Mouse (Mus musculus): Measurements from ENCODE around the gene C2. TPM values are rescaled to one million over a fixed set of nuclear protein-coding genes. Genes with fewer than 3 reads are reported as not detected.
"Not testable (repeated sequence)": the region's sequence is repeated elsewhere in the genome, so short reads cannot be mapped to it uniquely, and the experiment has no call there.

The C2 gene
- polyA plus RNA-seq, 1 experiment from 2014 or later: 2.2 TPM

GRCm38 (mm10) chr17:34916316-34916715 lies 18.3 kb upstream of the C2 start:
- Histone ChIP-seq H3K4me1 (ENCODE audit: control insufficient read depth, insufficient read depth, low read length) (peaks cover 3% of the 10 kb centered on the region; the same call in 1 of the 2 replicates), H3K27me3 (ENCODE audit: control insufficient read depth, insufficient read depth, low read length) (no peaks in the 10 kb centered on the region), H3K36me3 (ENCODE audit: control insufficient read depth, insufficient read depth) (peaks cover 20% of the 10 kb centered on the region), H3K9ac (ENCODE audit: low read length) (no peak overlapping the region), H3K4me3 (ENCODE audit: low read length) (no peak overlapping the region), H3K9me3 (replicated peaks; ENCODE audit: control insufficient read depth, low read length) (no peaks in the 10 kb centered on the region), H3K4me2 (ENCODE audit: low read depth, low read length) (no peak overlapping the region), H3K27ac (ENCODE audit: low read length) (no peak overlapping the region)
- WGBS: 81% methylated on average over 5 of the region's 5 CpGs
- no peak for ATAC-seq (replicated peaks; ENCODE audit: extremely low read depth, insufficient read depth, low FRiP score)

DNA sequence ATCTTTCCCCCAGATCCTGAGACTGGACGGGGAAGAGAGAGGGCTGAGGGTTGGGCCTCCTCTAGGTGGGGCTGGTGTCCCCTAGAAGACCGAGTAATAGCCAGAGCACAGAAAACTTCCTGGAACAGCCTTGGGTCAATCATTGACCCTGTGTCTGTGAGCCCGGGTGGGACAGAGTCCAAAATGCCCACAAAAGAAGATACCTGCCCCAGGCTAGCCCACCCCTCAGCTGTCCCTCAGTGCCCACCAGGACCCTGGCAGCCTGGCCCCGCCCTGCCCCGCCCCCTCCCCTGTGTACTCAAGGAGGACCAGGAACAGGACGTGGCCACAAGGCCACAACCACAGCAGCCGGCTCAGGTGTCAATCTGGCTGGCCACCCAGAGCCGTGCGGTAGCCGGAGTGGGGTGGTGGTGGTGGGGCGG lies 17.4 kb upstream of the C2 start:
- Histone ChIP-seq H3K4me3 (ENCODE audit: low read length) (no peak overlapping the region), H3K4me2 (ENCODE audit: low read depth, low read length) (no peak overlapping the region; the same call in 1 of the 2 replicates), H3K27me3 (ENCODE audit: control insufficient read depth, insufficient read depth, low read length) (no peaks in the 10 kb centered on the region), H3K9ac (ENCODE audit: low read length) (no peak overlapping the region), H3K27ac (ENCODE audit: low read length) (no peak overlapping the region), H3K4me1 (ENCODE audit: control insufficient read depth, insufficient read depth, low read length) (peaks cover 3% of the 10 kb centered on the region; the same call in 1 of the 2 replicates), H3K9me3 (replicated peaks; ENCODE audit: control insufficient read depth, low read length) (no peaks in the 10 kb centered on the region), H3K36me3 (ENCODE audit: control insufficient read depth, insufficient read depth) (peaks cover 28% of the 10 kb centered on the region)
- no peak for ATAC-seq (replicated peaks; ENCODE audit: extremely low read depth, insufficient read depth, low FRiP score)
- WGBS: 18% methylated on average over 11 of the region's 11 CpGs

- WGBS: 44% methylated on average over 18 of the region's 18 CpGs
- Histone ChIP-seq H3K4me1 (ENCODE audit: control insufficient read depth, insufficient read depth, low read length) (peaks cover 3% of the 10 kb centered on the region; the same call in 1 of the 2 replicates), H3K4me3 (ENCODE audit: low read length) (no peak within 1 kb of the TSS), H3K27ac (ENCODE audit: low read length) (no peak within 1 kb of the TSS), H3K9ac (ENCODE audit: low read length) (no peak within 1 kb of the TSS), H3K36me3 (ENCODE audit: control insufficient read depth, insufficient read depth) (peaks cover 40% of the 10 kb centered on the region), H3K27me3 (ENCODE audit: control insufficient read depth, insufficient read depth, low read length) (no peaks in the 10 kb centered on the region), H3K4me2 (ENCODE audit: low read depth, low read length) (no peak within 1 kb of the TSS; the same call in 1 of the 2 replicates), H3K9me3 (replicated peaks; ENCODE audit: control insufficient read depth, low read length) (no peaks in the 10 kb centered on the region)
- no peak for ATAC-seq (replicated peaks; ENCODE audit: extremely low read depth, insufficient read depth, low FRiP score)
These were observed 16.0 kb upstream of the C2 start, which contains the start of gene Slc44a4 for GRCm38 (mm10) chr17:34913930-34914665. Gene Slc44a4 (plus strand): TSS chr17:34914466.

DNA sequence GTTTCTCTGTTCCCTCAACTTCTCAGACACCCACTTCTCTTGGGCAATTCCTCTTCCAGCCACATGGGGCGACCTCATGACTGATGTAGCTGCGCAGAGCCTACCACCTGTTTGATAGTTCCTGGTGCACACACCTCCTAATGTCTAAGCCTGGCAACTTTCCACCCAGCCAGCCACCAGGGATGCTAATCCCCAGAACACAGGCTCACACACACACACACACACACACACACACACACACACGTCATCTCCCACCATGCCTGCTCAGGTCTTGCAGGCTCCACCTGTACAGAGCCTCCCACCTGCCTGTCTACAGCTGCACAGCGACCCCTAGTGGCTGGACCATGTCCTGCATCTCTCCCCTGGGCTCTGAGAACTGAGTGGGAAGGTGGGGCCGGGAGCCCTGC lies 13.9 kb upstream of the C2 start:
- 49% methylated on average over 5 of the region's 5 CpGs for WGBS

DNA sequence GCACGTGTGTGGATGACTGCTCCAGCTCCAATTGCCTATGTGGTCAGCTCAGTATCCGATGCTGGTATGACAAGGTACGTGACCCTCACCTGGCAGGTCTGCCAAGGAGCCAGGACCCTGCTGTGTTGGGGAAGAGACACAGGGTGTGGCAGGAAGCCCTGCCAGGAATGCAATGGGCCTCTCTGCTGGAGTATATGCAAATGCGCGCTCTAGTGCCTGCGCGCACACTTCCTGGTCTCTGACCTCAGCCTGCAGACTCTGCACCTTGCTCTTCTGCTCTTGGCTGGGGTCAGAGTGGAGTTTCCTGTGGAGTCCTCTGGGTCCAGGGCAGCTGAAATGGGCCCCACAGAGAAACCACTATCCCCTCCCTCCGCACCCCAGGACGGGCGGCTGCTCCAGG lies 12.9 kb upstream of the C2 start:
- H3K4me2 ChIP-seq (ENCODE audit: low read depth, low read length): no peak overlapping the region
- H3K4me1 ChIP-seq (ENCODE audit: control insufficient read depth, insufficient read depth, low read length): peaks cover 3% of the 10 kb centered on the region; the same call in 1 of the 2 replicates
- H3K4me3 ChIP-seq (ENCODE audit: low read length): no peak overlapping the region
- WGBS: 85% methylated on average over 10 of the region's 10 CpGs
- no peak overlapping the region for H3K27ac ChIP-seq (ENCODE audit: low read length)
- H3K36me3 ChIP-seq (ENCODE audit: control insufficient read depth, insufficient read depth): peaks cover 69% of the 10 kb centered on the region
- no peaks in the 10 kb centered on the region for H3K27me3 ChIP-seq (ENCODE audit: control insufficient read depth, insufficient read depth, low read length)
- no peak overlapping the region for H3K9ac ChIP-seq (ENCODE audit: low read length)
- no peak for ATAC-seq (replicated peaks; ENCODE audit: extremely low read depth, insufficient read depth, low FRiP score)
- H3K9me3 ChIP-seq (replicated peaks; ENCODE audit: control insufficient read depth, low read length): no peaks in the 10 kb centered on the region

More for the DNA sequence above, 13.9 kb upstream of the C2 start:
- Histone ChIP-seq H3K9ac (ENCODE audit: low read length) (no peak overlapping the region), H3K27ac (ENCODE audit: low read length) (no peak overlapping the region), H3K4me1 (ENCODE audit: control insufficient read depth, insufficient read depth, low read length) (peaks cover 3% of the 10 kb centered on the region; the same call in 1 of the 2 replicates), H3K36me3 (ENCODE audit: control insufficient read depth, insufficient read depth) (peaks cover 59% of the 10 kb centered on the region), H3K4me2 (ENCODE audit: low read depth, low read length) (no peak overlapping the region), H3K9me3 (replicated peaks; ENCODE audit: control insufficient read depth, low read length) (no peaks in the 10 kb centered on the region), H3K4me3 (ENCODE audit: low read length) (no peak overlapping the region), H3K27me3 (ENCODE audit: control insufficient read depth, insufficient read depth, low read length) (no peaks in the 10 kb centered on the region)
- ATAC-seq (replicated peaks; ENCODE audit: extremely low read depth, insufficient read depth, low FRiP score): peak; percentile 43

DNA sequence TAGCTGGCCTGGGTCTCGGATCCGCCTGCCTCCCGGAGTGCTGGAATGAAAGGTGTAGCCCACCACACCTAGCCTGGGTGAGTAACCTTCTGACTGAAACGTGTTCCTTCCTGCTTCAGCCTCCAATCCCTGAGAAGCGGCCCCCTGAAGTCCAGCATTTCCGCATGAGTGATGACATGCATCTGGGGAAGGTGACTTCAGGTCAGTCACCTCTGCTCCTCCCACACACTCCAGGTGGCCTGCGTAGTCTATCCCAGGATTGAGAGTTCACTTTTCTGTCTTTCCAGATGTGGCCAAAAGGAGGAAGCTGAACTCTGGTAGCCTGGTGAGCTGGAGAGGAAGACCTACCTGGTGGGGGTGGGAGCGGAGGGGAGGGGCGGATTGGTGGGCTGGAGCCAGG lies 4.8 kb upstream of the C2 start:
- ATAC-seq (replicated peaks; ENCODE audit: extremely low read depth, insufficient read depth, low FRiP score): no peak
- Histone ChIP-seq H3K4me3 (ENCODE audit: low read length) (no peak overlapping the region), H3K36me3 (ENCODE audit: control insufficient read depth, insufficient read depth) (peaks cover 51% of the 10 kb centered on the region), H3K27me3 (ENCODE audit: control insufficient read depth, insufficient read depth, low read length) (no peaks in the 10 kb centered on the region), H3K9ac (ENCODE audit: low read length) (no peak overlapping the region), H3K4me1 (ENCODE audit: control insufficient read depth, insufficient read depth, low read length) (peaks cover 6% of the 10 kb centered on the region), H3K9me3 (replicated peaks; ENCODE audit: control insufficient read depth, low read length) (no peaks in the 10 kb centered on the region), H3K27ac (ENCODE audit: low read length) (no peak overlapping the region), H3K4me2 (ENCODE audit: low read depth, low read length) (no peak overlapping the region)
- 87% methylated on average over 9 of the region's 9 CpGs for WGBS

GRCm38 (mm10) chr17:34901948-34902347 lies 3.9 kb upstream of the C2 start:
- H3K27ac ChIP-seq (ENCODE audit: low read length); H3K9me3 ChIP-seq (replicated peaks; ENCODE audit: control insufficient read depth, low read length); H3K27me3 ChIP-seq (ENCODE audit: control insufficient read depth, insufficient read depth, low read length); H3K9ac ChIP-seq (ENCODE audit: low read length); ATAC-seq (replicated peaks; ENCODE audit: extremely low read depth, insufficient read depth, low FRiP score); H3K4me2 ChIP-seq (ENCODE audit: low read depth, low read length); H3K4me3 ChIP-seq (ENCODE audit: low read length): not testable (repeated sequence)
- H3K4me1 ChIP-seq (ENCODE audit: control insufficient read depth, insufficient read depth, low read length): peaks cover 13% of the 10 kb centered on the region
- peaks cover 42% of the 10 kb centered on the region for H3K36me3 ChIP-seq (ENCODE audit: control insufficient read depth, insufficient read depth)
- 91% methylated on average over 9 of the region's 10 CpGs for WGBS

DNA sequence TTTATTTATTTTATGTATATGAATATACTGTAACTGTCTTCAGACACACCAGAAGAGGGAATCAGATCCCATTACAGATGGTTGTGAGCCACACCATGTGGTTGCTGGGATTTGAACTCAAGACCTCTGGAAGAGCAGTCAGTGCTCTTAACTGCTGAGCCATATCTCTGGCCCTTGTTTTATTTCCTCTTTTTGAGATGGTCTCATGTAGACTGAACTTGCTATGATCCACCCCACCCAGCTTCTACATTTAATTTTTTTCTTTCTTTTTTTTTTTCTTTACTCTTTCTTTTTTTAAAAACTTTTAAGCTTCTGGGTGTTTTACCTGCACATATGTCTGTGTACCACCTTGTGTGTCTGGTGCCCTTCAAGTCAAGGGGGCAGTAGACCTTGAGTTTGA lies 2.8 kb upstream of the C2 start:
- Histone ChIP-seq H3K36me3 (ENCODE audit: control insufficient read depth, insufficient read depth) (peaks cover 36% of the 10 kb centered on the region), H3K4me1 (ENCODE audit: control insufficient read depth, insufficient read depth, low read length) (peaks cover 17% of the 10 kb centered on the region)
- not testable (repeated sequence) for H3K27me3 ChIP-seq (ENCODE audit: control insufficient read depth, insufficient read depth, low read length); H3K9ac ChIP-seq (ENCODE audit: low read length); H3K9me3 ChIP-seq (replicated peaks; ENCODE audit: control insufficient read depth, low read length); H3K4me2 ChIP-seq (ENCODE audit: low read depth, low read length); H3K27ac ChIP-seq (ENCODE audit: low read length); H3K4me3 ChIP-seq (ENCODE audit: low read length); ATAC-seq (replicated peaks; ENCODE audit: extremely low read depth, insufficient read depth, low FRiP score)

DNA sequence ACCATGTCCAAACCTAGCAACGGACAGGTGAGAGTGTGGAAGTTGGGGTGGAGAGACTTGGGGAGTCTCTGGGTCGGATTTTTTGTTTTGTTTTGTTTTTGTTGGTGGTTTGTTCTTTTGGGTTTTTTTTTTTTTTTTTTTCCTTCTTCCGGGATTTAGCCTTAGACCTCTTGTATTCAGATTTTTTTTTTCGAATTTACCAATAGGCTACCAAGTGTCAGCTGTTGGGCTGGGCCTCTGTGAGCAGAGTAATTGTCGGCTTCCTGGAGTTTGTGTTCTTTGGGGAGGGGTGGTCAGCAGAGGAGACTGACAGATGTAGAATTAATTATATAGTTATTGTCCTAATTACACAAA lies 1.8 kb upstream of the C2 start:
- peaks cover 20% of the 10 kb centered on the region for H3K4me1 ChIP-seq (ENCODE audit: control insufficient read depth, insufficient read depth, low read length)
- H3K27ac ChIP-seq (ENCODE audit: low read length): peak overlapping the region; percentile 96
- peak overlapping the region; percentile 91 for H3K4me3 ChIP-seq (ENCODE audit: low read length)
- peaks cover 27% of the 10 kb centered on the region for H3K36me3 ChIP-seq (ENCODE audit: control insufficient read depth, insufficient read depth)
- ATAC-seq (replicated peaks; ENCODE audit: extremely low read depth, insufficient read depth, low FRiP score): no peak
- H3K27me3 ChIP-seq (ENCODE audit: control insufficient read depth, insufficient read depth, low read length): no peaks in the 10 kb centered on the region
- under 1% methylated on average over 5 of the region's 5 CpGs for WGBS
- H3K9me3 ChIP-seq (replicated peaks; ENCODE audit: control insufficient read depth, low read length): no peaks in the 10 kb centered on the region
- peak overlapping the region; percentile 79 for H3K4me2 ChIP-seq (ENCODE audit: low read depth, low read length)
- peak overlapping the region; percentile 91 for H3K9ac ChIP-seq (ENCODE audit: low read length)

All from heart, embryonic 16.5 days (tissue).